Mouse (Mus musculus): ENCODE results near the gene Zfp39.
"Not testable (repeated sequence)": the region's sequence is repeated elsewhere in the genome, so short reads cannot be mapped to it uniquely, and the experiment has no call there.

The Zfp39 gene

DNA sequence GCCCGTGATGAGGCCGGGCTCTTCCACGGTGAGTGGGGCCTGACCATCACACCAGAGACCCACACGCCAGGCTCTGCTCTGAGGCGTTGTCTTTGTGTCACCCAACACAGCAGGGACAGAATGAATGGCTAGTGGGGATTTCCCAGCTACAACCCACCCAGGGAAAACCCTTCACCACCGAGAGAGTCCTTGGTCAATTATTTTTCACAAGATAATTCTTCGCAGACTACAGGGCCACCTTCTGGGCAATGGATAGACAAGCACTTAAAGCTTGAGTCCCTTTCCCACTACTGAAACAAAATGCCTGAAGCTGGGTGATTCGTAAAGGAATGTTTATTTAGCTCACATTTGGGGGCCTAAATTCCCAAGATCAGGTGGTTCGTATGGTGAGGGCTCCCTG is 18.4 kb upstream of the Zfp39 start:
- DNase-seq (ENCODE audit: low read depth, low spot score) = no peak

DNA sequence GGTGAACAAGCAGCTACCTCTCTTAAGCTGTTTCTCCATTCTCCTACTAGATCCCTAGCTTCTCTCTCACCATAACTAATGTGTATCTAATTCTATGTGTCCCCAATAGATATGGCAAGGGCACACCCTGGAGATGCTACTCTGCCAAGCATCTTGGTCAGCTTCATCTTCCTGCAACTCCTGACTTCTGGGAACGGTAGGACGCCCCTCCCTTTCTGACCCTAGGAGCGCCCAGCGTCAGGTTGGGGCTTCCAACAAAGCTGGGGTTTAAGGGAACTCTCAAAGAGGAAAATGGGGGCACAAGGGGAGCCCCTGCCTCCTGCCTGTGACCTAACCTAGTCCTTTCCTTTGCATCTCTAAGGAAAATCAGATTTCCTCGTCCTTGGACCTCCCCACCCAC is 14.7 kb upstream of the Zfp39 start:
- DNase-seq (ENCODE audit: low read depth, low spot score) = no peak

DNA sequence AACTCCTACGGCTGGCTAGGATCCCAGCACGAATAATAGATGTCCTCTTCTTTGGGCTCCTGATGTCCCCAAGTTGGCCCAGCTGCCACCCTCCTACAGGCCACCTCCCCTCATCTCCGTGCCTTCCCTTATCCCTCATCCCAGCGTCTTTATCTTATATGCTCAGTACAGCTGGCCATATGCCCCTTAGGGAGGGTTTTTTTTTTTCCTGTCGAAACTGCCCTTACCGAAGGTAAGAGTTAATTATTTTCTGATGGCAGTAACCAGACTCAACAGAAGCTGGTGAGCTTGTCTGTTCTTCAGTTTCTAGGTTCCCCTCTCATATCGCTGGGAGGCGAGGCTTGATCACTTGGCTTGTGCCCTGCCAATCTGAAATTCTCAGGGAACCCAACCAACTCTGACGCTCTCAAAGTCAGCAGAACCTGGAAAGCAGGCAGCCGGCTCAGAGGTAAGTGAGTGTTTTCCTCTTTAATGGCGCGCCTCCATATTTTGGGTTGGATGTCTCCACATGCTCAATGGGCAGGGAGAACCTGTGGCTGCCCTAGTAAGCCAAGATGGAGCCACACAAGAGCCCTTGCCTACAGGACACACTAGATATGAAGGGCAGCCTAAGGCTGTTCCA is 13.8 kb upstream of the Zfp39 start, which contains the start of gene Btnl10:
Gene Btnl10 (plus strand): TSS at position 164 of the 622 bp plus-strand sequence.
- DNase-seq (ENCODE audit: low read depth, low spot score) = no peak

DNA sequence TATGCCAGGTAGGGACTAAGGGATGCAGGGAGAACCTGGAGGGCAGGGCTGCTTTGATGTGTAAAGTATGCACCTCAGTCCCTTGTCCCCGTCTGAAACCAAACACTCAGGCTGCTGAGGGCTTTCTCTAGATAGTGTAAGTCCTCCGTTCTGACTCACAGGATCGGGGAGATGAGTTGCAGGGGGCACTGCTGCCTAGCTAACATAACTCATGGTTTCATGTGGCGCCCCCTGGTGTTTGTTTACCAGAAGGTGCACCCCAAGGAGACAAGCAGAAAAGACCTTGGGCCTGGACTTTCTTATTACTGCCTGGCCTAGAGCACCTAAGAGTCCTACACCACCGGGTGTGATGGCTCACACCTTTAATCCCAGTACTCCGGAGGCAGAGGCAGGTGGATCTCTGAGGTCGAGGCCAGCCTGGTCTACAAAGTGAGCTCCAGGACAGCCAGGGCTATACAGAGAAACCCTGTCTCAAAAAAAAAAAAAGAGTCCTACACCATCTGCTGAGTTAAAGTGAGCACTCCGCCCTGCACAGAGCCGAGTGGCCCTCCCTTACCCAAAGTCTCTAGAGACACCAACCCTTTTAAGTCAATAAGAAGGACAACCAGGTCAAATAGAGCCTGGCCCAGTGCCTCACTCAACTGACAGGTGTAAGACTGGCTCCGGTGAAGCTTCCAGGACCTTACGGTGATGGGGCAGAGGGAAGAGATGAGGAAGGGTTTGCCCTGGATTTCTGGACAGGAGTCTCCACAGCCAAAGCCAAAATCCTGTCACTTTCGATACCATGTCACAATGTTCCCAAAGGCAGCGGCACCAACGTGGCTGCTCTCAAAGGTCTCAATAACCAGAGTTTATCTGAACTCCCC is 13.1 kb upstream of the Zfp39 start:
- no peak for DNase-seq (ENCODE audit: low read depth, low spot score)

DNA sequence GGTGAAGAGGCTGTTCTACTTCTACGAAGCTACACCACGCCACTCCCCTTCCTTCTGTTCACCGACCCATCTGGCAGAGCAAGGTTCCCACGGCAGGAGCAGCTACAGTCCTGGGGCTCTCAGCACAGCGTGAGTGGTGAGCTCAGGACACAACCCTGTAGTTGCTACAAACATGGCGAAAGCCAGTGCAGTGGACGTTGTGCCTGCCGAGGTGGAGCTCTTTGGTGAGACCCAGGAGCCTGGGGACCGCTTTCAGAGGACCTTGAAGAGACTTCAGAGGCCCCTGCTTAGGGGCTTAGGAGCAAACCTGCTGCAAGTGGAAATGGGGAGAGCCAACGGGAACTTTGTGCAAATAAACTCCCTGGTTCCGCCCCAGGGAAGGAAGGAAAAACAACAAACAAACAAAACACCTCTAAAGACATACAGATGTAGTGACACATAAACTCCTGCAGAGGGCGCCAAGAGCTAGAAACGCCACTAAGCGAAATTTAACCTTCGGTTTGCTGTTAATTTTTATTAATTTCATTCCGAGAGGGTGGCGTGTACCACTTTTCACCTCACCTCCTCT is 10.5 kb upstream of the Zfp39 start:
- no peak for DNase-seq (ENCODE audit: low read depth, low spot score)

DNA sequence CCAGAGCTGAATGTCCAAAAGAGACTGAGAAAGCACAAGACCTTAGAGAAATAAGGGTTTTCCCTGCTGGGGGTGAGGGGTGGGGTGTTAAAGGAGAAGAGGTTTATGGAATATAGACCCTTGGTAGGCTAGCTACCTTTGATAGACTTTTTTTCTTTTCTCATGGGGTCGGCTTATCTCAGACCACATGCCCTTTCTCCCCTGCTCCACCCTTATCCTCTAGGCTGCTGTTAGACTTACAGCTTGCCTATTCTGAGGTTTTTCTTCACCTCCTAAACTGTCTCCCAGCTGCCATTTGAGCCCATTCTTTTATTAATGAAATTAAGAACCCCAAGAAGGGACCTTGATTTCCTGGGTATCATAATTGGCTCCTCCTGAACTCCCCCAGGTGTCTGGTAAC is 9.8 kb upstream of the Zfp39 start:
- DNase-seq (ENCODE audit: low read depth, low spot score) = no peak

DNA sequence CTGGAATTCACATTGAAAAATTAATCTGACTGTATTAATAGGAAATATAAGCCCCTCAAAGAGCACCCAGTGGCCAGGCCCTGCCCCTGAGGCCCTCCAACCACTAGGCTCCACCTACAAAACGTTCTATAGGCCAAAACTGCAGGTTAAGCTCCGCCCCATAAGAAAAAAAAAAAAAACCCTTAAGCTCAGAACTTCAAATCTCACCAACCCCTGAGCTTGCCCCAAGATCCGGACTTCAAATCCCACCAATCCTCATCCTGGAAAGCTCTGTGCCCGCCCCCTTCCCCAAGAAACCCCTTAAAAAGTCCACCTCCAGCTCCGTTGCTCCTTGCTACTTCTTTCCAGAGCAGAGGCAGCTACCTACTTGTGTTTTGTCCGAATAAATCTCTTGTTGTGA is 813 bp upstream of the Zfp39 start:
- DNase-seq (ENCODE audit: low read depth, low spot score) = no peak

DNA sequence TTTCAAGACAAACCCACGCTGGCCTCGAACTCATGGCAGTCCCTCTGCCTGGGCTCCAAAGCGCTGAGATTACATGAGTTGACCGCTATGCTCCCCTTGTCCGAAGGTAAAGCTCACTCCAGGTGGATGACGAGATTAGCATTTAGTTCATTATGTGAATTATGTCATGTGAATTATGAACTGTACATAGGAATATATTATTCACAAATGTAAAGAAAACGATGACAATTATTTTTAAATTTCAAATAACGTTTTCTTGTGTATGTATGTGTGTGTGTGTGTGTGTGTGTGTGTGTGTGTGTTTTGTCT is 339 bp upstream of the Zfp39 start:
- DNase-seq (ENCODE audit: low read depth, low spot score) = no peak

DNA sequence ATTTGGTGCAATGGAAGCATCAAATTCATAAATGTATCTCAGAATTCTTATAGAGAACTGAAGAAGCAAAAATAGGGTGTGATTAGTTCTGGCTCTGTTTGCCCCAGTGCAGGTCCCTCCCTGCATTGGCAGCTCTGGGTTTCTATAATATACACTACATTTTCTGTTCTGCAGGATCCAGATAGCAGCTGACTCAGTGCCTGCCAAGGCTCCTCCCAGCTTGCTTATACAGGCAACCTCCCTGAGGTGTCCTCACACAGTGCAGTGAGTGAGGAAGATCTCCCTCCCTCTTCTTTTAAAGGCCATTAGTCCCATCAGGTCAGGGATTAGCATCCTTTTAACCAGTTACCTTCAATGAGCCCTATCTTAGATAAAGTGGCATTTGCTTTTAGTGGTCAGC is 2.9 kb downstream of the Zfp39 start:
- DNase-seq (ENCODE audit: low read depth, low spot score) = no peak

DNA sequence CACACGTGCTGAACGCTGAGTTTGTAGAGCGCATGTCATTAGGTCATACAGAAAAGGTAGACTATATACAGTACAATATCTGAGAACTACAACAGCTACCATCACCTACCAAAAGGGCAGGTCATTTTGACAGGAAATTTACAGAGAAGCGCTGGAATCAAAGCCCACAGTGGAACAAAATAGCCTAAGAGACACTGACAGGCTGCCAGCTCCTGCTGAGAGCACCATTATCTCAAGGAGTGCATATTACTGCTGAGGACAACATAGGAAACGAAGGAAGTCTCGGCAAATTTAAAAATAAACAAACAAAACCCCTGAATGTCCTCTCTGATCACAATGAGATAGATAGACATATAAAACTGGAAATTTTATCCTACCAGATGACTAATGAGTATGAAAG is 6.5 kb downstream of the Zfp39 start:
- no peak for DNase-seq (ENCODE audit: low read depth, low spot score)

DNA sequence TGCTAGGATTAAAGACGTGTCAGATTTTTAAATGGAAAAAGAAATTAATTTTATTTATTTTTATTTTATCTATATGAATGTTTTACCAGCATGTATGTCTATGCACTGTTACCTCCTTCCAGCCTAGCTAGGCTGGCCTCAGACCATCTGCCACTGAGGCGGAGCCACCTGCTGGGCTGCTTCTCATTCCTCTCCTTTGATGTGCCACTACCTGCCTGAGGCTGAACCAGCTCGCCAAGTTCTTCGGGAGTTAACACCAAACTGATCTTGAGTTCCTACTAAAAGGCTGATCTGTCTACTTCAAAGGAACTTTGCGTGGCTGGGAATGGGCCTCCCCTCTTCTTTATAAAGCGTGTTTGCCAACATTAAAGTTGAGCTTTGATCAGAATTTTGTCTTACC is 9.6 kb downstream of the Zfp39 start:
- no peak for DNase-seq (ENCODE audit: low read depth, low spot score)

DNA sequence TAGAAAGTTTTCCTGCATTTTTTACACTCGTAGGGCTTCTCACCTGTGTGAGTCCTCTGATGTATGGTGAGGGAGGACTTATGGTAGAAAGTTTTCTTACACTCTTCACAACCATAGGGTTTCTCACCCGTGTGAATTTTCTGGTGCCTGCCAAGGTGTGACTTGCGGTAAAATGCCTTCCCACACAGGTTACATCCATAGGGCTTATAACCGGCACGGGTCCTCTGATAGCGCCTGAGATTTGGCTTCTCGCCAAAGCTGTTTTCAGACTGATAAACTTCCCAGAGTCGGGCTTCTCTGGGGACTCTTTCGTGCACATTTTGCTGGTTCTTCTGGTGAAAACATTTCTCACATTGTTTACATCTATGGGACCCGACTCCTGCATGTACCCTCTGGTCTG is 13.5 kb downstream of the Zfp39 start:
- no peak for DNase-seq (ENCODE audit: low read depth, low spot score)

DNA sequence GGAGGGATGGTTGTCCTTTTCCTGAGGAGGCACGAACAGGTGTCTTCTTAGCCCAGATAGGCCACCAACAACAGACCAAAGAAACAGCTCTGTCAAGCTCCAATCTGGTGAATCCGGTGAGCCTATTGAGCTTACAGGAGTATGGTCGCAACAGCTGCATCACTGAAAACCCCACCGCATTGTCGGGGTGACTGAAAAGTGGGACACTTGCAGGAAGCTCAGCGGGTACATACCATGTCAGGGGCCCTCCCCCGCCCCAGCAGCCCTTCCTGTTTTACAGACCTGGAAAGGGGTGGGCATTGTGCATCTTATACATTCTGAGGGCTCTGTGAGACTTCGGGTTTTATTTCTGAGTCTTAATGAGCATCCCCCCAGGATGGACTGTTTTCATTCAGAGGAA is 20.3 kb downstream of the Zfp39 start:
- no peak for DNase-seq (ENCODE audit: low read depth, low spot score)

DNA sequence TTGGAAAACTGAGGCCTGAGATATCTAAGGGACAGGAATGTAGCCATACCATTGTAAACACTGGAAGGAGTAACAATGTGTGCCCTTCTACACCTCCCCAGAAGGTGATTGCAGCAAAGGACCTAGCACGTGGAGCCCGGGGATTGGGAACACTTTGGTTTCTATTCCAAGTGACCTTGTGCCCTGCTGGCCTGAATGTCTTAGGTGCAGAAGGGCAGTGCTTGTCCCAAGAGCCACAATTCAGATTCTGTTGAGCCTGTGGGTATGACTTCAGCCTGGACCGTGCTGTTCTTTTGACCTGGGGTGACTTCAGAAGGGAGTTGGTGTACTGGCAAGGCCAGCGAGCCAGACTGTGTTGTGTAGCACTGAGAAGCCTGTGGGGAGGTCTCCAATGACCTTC is 33.1 kb downstream of the Zfp39 start:
- DNase-seq (ENCODE audit: low read depth, low spot score) = no peak

DNA sequence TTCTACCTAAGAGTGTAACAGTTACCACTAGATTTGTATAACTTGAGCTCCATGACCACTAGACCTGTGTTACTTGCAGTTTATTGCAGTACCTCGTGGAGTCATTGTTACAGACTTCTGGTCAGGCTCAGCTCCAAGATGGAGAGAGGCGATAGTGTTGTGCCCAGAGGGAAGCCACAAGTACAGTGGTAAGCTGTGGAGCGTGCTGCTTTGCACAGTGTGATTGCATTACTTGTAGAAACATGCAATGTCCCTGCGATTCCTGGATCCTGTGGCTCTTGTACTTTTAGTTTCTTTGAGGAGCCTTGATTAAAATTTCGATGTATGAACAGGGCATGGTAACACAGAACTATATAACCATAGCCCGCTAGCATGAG is 36.1 kb downstream of the Zfp39 start:
- DNase-seq (ENCODE audit: low read depth, low spot score) = no peak

DNA sequence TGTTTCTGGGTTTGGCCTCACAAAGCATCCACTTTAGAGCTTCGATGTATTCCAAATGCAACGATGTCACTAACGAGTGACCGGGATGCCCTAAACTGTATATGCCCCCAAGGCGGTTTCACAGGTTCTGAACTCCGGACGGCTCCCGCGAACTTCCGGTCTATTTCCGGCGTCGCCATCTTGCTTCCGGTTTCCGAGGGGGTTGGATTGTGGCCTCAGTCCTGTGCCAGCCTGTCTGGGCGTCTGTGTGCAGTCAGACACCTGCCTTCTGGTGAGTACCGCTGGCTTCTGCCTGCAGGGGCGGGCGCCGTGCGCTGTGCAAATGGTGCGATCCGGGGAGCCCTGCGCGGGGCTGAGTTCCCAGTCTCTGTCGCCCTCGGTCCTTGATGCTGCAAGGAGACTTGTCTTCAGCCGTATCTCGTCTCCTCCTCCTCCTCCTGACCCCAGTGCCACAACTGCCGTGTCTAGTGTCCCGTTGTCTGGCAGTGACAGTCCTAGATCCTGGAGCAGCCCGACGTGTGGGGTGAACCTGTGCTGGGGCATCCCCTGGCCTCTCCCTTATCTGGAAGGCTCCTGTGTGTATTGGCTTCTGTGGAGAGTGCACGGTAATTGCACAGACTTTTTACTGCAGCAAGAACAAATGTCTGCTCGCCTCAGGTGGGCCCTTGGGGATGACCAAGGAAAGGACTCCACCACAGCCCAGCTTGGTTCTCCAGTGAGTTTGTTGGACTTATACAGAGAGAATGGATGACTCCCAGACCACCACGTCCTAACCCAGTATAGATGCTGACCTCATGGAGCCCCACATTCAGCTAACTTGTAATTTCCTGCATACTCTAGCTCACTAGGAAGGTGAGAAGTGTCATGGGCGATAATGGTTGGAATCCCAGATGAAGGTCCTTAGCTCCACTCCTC is 36.7 kb downstream of the Zfp39 start, which contains the start of gene 2810021J22Rik:
Gene 2810021J22Rik (plus strand): TSS at position 178 of the 915 bp plus-strand sequence.
- peak; percentile 80 for DNase-seq (ENCODE audit: low read depth, low spot score)

DNA sequence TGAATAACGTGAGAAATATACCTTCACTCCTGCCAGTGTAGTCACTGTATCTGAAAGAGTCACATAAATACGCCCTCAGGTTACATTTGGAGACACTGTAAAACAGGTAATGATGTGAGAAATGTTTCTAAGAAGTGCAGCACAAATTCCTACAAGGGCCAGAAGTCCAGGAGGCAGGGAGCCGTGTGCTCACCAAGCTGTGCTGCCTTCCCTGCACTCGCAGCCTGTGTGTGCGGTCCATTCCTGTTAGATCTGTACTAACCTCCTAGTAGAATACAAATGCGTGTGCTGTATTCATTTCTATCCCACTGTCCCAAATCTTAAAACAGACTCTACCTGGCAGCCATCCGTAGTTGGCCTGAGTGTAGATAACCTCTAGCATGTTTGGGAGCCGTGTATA is 43.3 kb downstream of the Zfp39 start:
- no peak for DNase-seq (ENCODE audit: low read depth, low spot score)

DNA sequence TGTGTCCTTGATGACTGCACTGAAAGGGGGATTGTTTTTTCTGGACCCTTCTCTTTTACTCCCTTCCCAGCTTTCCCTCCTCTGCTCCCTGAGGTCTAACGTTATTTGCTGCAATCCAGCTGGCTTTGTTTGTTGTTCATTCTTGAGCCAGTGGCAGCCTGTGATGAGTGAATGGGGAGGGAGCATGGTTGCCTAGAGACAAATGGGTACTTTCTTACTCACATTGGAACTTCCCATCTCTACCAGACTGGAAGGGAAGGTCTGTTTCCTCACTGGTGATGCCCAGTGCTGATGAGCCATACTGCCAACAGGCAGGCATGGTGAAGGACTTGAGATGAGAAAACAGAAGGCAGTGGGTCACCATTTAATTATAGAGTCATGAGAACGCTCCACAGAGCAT is 54.3 kb downstream of the Zfp39 start:
- DNase-seq (ENCODE audit: low read depth, low spot score) = no peak

DNA sequence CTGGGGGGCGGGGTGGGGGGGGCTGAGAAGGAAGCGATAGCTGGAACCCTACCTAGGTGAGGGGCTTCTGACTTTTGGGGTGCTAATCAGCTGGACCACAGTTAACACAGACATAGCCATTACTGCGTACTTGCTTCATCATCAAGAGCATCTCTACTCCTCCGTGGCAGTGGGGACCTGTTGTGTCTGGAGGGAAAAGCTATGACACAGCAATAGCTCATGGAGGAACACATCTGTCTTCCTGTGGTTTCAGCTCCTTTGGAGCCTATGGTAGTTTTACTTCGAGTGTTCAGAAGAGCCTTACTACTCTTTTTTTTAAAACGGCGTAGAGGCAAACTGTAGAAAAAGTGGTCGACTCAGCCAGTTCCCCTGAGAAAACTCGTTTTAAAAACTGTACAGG is 56.4 kb downstream of the Zfp39 start:
- DNase-seq (ENCODE audit: low read depth, low spot score) = no peak

DNA sequence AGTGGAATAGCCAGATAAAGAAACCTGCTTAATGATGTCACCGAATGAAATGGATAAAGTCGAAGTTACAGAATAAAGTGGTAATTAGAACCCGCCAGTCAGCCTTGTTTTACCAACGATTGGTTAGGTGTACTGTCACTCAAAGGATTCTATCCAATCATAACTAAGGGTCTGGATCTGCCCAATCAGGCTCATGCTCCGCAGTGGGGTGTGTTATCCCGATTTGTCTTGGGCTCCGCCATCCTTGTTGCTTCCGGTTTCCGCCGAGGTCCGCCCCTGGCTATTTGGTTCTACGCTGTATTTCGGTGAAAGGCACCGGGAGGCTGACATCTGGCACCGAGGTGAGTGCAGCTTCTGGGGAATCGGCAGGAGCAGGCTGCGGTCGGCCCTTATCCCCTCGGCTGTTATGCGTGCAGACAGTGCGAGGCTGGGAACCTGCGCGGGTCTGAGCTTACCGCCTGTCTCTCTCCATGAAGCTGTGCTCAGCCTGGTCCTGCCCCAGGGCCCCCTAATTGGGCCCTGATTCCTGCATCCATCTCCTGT is 57.0 kb downstream of the Zfp39 start, which contains the start of gene Gm12258:
Gene Gm12258 (plus strand): TSS at position 240 of the 543 bp plus-strand sequence.
- DNase-seq (ENCODE audit: low read depth, low spot score) = peak; percentile 95

DNA sequence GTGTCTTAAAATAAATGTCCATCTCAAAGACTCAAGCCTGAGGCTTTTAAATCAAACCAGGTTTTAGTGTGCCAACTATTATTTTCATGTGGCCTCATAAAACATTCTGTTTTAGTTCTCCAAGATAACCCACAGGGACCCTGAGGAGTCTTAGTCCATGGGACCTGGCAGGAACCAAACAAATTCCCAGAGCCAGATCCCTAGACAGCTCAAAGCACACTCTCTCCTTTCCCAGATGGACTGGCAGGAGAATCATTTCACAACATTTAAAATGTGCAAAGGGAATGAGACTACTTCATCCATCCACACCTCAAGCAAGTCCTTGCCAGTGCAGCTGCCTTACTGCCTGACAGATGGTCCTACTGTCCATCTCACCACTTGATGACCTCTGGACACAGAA is 65.1 kb downstream of the Zfp39 start, which contains the start of gene Olfr311:
Gene Olfr311 (plus strand): TSS at position 301 of the 400 bp plus-strand sequence.
- not testable (repeated sequence) for DNase-seq (ENCODE audit: low read depth, low spot score)

Data from WW6 (cell line).